Mouse (Mus musculus) testis, postnatal 10 days (tissue): ENCODE data around the gene Plch2.
A peak's percentile ranks its signal among the peaks of the same experiment; 100 is the strongest.

Source experiments
- DNase-seq: peaks from one replicate; pipeline ENCODE4 v3.0.0; 2021; ENCODE audit warnings: low spot score

Gene Plch2

DNA sequence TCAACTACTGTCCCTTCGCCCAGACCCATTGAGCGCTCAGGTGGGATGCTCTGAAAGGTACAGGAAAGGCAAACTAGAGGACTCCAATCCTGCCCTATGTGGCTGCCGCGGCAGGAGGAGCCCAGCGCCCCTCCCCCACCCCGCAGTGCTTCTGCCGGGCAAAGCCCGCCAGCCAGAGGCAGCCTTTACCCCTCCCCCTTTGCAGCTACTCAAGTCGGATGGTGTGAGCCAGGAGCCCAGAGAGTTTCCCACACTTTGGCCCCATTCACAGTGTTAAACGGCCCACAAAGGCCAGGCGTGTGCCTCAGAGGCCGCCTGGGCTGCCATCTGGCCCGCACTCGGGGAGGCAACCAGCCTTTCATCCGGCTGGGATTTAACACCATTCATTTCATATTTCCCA lies 98.4 kb downstream of the Plch2 start:
- DNase-seq: peak; percentile 64

DNA sequence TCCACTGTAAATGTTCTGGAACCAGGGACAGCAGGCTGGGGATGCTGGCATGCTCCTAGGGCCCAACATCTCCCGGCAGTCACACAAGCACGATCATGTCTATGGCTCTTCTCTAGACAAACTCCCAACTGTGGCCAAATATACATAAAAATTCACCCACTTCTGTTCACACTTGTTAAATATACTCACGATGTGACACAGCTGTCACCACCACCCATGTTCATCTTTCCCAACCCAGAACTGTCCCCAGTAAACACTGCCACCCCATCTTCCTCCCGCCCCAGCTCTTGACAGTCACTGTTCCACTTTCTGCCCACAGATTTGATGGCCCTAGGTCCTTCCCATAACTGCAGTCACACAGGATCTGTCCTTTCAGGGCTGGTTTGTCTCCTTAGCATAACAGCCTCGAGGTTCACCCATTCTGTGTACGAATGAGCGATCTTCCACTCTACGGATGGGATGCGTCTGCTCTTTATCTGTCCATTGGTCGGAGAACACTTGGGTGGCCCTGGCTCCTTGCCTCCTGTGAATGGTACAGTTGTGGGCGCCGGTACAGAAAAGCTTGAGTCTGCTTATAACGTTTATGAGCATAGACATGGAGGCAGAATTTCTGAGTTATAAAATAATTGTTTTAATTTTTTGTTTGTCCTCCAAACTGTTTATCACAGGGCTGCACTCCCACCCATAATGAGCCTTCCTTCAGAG lies 99.1 kb downstream of the Plch2 start:
- no peak for DNase-seq

DNA sequence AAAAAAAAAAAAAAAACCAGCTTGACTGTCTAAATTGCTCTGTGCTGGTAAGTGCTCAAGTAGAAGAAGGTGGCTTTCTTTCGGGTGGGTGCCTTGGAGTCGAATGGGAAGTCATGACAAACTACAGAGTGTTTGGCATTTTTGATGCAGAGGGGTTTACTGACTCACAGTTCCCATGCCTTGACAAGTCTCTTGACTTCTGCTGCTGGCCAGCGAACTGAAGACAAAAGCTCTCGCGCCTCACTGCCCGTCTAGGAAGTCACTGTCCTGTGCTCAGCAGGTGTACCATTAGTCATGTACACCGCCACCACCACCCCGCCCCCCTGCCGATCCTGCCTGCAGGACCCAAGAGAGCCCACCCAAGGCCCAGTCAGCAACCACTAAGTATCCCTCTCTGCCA lies 100.0 kb downstream of the Plch2 start:
- no peak for DNase-seq

DNA sequence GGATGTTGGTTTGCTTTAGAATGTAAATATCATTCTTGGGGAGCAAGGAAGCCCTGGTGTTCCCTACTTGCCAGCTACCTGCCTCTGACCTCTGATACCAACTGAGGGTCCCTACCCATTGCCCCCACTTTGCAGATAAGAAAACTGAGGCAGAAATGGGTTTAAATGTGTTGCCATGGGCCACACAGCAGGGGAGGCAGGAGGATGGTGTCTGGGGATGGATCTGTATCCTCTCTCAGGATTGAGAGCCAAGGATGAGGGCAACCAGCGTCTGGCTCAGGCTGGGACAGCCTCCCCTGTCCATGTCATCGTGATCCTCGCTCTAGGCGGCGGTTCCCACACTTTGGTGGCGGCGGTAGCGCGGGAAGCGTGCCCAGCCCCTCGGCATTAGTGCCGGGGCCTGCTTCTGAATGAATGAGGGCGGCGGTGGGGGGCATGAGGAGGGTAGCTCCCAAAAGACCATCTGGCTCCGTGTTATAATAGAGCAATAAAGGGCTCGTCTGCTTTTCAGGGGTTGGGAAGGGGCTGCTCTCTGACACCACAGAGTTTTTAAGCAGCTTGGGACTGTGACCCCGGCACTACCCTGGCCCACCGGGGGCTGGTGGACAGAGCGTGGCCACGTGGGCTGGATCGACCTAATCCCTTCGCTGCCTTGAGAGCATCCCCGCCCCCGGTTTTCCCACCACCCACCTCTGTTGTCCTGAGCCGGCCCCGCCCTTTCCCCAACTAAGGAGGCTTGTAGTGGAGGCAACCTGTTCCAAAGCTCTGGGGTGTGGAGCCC lies 103.9 kb downstream of the Plch2 start:
- no peak for DNase-seq

DNA sequence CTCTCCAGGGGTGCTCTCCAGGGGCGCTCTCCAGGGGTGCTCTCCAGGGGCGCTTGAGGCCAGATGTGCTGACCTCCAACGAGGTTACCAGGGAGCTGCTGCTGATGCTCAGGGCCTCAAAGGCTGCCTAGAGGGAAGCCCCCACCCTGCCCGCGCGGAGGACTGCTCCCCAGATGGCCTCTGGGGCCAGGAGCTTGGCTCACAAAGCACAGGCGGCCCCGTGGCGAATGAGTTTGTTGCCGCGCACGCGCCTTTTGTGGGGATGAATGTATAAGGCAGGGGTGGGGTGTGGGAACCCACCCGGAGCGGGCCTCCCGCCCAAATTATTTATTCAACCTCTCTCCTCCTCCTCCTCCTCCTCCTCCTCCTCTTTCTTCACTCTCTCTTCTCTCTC lies 107.0 kb downstream of the Plch2 start:
- no peak for DNase-seq

DNA sequence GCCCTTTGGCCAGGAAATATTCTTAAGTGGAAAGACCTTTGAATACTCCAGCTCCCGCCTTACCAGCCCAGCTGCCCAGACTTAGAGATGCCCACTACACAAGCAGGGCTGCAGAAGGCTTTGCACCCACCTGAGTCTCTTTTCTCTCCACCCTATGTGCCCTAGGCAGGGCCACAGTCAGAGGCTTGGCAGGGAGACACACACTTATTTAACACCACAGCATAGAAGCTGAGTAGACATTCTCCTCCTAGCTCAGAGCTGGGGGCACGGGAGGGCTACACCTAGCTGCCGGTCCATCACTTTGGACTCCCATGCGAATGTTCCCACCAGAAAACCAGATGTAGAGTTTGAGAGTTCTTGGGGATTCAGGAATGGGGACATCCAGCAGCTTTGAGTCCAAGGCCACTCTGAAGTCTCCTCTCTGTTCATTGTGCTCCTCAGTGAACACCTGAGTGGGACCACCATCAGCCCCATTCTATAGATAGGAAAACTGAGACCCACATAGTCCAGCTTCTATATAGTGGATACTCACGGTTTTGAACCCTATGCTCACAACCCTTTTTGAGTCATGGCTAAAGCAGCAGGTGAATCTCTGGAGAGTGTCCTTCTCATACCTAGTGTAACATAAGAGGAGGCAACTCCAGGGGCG lies 107.5 kb downstream of the Plch2 start:
- DNase-seq: no peak

DNA sequence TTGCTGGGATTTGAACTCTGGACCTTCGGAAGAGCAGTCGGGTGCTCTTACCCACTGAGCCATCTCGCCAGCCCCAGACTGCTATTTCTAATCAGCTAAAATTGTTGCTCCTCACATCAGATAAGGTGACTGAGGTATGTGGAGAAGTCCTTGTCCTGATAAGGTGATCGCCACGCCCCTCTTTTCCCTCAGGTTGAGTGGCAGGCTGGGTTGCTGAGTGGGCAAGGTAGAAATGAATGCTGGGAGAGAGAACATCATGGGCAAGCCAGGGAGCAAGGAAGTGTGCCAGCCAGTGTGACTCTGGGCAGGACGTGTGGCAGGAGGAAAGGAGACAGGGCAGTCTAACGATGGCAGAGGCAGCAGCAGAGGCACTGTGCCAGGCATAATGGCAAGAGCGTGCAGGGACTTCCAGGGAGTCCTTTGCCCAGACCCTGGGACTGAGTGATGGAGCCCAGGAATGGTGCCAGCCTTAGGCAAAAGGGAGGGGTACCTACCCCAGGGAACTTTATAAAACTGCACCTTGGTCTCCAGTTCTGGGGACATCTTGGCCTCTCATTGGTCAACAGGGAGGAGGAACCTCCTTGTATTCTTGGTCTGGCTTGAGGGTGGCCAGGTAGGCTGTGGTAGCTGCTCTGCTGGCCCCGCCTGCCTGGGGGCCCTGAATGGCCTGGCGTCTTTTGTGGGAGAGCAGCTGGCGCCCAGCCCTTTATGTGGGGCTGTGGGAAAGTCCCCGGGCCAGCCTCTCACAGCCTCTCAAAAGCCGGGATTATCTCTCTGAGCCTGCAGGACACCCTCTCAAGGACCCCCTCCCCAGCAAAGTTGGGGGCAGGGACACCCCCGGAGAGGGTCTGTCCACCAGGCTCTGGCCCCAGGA lies 108.3 kb downstream of the Plch2 start:
- DNase-seq: no peak

DNA sequence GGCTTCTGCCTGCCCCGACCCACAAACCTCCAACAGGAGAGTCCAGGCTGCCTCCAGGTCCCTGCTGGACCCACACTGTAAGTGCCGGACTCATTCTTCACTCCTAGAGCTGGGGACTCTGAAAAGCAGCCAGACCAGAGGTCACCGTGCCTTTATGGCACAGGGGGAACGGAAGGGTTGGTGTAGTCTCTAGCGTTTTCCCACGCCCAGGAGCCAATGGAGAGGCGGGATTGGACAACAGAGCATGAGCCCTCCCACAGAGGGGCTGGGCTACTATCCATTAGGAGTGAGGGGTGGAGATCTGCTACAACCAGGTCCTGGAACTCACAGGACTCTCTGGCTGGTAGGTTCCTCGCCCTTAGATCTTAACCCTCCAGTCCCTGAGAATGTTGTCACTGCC lies 110.3 kb downstream of the Plch2 start:
- DNase-seq: peak; percentile 75

DNA sequence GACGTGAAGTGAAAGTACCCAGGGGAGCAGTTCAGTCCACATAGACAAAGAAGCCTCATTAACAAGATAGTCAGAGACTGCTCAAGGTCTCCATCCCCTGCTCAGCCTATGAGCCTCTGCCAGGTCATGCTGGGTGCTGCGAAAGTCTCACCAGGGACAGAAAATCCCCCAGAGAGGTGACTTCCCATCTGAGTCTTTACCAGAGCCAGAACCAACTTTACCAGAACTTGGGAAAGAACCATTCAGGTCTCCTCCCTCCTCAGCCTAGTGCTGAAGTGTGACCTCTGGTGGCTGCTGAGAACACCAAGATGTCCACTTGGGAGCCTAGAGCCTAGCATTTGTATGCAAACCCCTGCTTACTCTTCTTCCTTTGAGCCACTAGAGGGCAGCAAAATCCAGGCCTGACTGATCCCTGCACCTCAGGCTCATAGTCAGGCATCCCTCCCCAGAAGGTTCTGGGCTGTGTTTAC lies 112.4 kb downstream of the Plch2 start:
- DNase-seq: peak; percentile 77

DNA sequence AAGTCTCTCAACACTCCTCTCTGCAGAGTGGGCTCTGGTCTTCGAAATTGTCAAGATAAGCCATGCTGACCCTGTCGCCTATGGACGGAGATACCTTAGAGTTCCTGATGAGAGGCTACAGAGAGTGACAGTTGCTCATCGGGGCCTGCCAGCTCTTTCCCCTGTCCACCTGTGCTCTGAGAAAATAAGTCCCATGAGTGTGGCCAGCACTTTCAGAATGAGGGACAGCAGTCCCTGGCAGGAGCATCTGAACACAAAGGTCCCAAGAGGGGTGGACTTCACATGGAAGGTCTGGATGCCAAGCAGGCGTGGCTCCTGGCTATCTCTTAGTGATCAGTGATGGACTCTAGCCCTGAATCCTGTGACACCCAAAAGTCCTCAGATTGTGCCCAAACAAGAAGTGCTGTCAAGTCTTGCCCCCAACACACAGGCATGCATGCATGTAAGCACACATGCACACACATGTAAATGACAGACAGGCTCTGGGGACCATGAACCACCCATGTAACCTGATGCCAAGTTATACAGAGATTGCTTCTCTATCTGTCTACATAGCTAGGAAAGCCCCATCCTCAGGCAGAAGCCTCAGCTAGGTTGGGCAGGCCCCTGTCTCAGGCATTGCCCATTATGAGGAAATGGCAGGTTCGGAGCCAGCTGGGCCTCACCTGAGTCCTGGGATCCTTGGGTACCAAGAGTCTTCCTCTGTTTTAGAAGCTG lies 113.1 kb downstream of the Plch2 start:
- no peak for DNase-seq

DNA sequence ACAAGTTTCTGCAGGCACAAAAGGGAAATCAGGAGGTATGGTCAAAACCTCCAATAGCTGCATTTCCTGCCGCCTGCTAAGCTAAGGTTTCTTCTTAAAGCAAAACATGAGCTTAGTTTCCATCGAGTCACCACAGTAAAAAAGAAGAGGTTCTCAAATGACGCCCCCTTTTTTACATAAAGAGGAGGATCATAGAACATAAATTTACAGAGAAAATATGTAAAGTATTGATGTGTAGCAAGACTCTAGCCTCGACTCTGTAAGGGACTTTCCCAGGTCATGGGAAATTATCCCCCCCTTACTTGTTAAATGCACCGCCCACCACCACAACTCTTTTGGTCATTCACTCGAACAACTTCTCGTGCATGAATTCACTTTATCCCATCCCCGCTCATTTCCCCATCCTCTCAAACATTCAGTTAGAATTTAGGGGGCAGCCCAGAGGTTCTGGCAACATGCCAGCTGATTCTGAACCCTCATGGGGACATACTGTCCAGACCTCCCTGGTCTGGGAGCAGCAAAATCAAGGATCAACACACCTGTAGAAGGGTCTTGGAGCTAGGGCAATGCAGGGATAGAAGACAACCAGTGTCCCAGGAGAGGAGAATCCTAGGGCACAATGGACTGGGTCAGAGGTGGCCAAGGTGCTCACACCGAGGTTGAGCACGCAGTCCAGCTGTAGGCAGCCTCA lies 113.8 kb downstream of the Plch2 start:
- DNase-seq: no peak

DNA sequence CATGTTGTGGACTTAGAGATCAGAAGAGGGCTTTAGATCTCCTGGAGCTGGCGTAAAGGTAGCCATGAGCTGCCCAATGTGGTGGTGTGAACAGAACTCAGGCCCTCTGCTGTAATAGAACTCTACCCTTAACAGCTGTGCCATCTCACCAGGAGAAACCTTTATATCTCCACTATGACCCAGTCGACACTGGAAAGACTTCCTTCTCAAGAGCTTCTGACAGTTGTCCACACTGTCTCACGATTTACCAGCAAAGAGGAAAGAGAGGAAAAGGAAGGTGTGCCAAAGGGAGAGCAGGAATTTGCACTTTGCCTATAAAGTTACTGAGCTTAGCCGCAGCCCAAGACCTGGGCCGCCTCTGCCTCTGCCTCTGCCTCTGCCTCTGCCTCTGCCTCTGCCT lies 114.8 kb downstream of the Plch2 start:
- DNase-seq: no peak

DNA sequence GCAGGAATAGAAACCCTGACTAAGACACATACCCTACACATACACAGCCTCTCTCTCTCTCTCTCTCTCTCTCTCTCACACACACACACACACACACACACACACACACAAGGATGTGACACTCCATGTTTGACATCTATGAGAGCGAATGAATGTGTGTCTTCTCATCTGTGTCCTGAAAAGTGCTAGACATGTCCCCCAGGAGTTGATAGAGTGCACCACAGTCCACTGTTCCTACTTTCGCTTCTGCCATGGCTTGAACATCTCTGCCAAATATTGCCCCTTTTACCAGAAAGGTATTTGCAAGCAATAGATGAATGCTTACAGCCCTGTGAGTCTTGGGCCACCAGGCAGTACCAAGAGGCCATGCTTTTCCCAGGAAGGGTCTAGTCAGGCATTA lies 116.4 kb downstream of the Plch2 start:
- DNase-seq: no peak

DNA sequence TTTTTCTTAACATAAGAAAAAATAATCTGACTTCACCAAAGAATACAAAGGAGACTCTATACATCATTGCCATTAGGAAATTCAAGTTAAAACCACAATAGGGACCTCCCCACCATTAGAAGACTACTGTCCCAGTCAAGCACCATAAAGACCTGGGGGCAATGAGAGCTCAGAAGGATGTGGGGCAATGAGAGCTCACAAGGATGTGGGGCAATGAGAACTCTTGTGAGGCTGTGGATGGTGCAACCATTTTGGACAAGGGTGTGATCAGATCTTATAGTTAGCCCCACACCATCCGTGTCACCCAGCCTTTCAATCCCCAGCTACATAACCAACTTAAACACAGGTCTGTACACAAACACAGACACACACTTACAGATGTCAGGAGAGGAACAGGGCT lies 118.8 kb downstream of the Plch2 start:
- DNase-seq: no peak

DNA sequence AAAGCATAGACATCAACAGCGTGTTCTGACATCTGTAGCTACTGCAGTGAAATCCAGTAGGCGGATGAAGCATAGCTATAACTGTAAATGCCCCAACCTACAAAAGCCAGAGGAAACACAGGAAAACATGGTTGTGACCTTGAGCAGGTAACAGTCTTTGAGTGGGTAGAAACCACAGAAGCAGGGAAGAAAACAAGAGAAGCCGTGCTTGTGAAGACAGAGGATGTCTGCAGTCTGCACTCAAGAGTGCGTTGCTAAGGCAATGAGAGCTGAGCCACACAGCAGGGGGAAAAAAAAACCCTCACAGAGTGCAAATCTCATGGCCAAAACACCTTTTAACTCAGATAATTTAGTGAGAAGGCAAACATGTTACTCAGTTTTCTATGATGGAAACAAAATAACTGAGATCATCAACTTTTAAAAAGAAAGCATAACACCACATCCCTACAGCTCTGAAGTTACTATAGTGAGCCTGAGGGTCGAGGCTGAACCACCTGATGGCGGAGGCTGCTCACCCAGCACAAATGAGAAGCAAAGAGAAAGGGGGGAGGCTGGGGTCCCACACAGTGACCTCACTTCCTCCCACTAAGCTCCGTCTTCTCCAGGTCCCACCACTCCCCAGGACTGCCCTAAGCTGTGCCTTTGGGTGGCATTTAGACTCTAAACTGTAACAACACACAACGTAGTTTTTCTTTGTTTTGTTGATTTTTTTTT lies 119.9 kb downstream of the Plch2 start:
- no peak for DNase-seq

DNA sequence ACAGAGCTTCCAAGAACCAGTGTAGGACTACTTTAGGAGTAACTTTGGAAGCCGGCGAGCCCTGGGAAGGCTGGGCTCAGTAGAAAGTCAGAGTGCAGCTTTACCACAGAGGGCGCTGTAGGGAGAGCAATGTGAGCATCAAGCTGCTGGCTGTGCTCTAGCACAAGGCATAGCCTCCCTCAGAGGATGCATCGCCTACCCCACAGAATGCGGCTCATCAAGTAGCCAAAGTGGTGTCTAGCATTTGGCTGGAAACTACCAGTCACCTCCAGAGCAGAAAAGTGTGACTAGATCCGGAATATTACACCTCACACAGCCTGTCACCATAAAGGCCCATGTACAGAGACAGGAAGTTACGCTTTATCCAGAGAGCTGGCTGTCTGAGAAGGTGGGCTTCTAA lies 120.8 kb downstream of the Plch2 start:
- no peak for DNase-seq

DNA sequence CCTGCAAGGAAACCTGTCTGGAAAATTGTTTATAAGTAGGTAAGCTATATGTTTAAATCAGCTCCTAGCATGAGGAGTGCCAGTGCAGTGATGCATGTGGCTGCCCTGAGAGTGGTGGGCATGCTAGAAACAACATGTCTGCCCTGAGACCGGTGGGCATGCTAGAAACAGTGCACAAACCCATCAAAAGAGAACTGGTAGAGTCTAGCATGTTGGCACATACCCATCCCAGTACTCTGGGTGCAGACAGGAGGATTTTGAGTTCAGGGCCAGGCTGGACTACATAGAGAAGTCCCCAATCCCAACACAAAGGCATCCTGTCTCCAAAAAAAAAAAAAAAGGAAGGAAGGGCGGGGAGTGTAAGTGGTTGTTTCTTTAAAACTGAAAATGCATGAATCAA lies 121.8 kb downstream of the Plch2 start:
- DNase-seq: no peak

DNA sequence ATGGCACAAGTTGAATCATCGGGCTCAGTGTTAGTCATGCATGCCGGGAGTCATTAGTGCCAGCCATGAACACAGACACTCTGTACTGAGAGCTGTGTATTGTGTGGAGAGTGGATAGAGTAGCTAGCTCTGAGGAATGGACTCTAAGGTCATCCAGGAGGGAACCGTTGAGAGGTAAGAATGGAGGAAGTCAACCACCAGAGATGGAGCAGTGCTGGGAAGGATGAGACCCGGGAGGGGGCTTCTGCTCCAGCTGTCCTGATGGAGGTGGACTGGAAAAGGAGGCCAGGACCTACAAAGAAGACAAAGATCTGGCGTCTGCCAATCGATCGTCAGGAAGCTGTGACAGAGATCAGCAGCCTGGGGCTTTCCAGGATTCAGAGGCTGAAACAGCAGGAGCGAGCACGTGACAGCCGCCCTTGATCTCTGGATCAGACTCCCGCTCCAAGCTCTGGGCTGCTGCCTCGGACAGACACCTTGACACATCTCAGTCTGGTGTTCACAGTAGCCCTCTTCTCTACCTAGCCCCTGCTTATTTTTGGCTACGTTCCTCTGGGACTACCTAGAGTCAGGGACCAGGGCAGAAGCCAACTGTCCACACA lies 123.2 kb downstream of the Plch2 start:
- no peak for DNase-seq
